Mouse (Mus musculus) cerebellum, adult 2 months (tissue): ENCODE measurements around the gene Nap1l5. TPM values are rescaled to one million over a fixed set of nuclear protein-coding genes. Genes with fewer than 3 reads are reported as not detected.

Source experiments
- DNase-seq, 2 experiments: peaks; one replicate each; pipeline ENCODE4 v3.0.0; 2021
- H3K27ac ChIP-seq: fragments of 200-500 bp; 2 replicates; pipeline ENCODE4 v1.5.1; 2012; ENCODE audit warnings: low read length, control low read depth, inconsistent platforms; ENCODE audit not compliant: insufficient read depth
- H3K27me3 ChIP-seq: fragments of 200-500 bp; 2 replicates; pipeline ENCODE4 v1.6.1; 2012; ENCODE audit warnings: inconsistent platforms, mild to moderate bottlenecking, low read length, moderate library complexity; ENCODE audit not compliant: control insufficient read depth, insufficient read depth
- H3K4me1 ChIP-seq: fragments of 200-500 bp; 2 replicates; pipeline ENCODE4 v1.6.1; 2011; ENCODE audit warnings: low read length; ENCODE audit not compliant: control insufficient read depth, insufficient read depth
- H3K4me3 ChIP-seq: fragments of 200-500 bp; replicated peaks from 2 replicates; pipeline ENCODE3; 2011; ENCODE audit warnings: mild to moderate bottlenecking, low read depth, low read length, control low read depth; ENCODE audit not compliant: insufficient read depth
- CTCF ChIP-seq: fragments of 200-500 bp; IDR thresholded peaks from 2 replicates; pipeline ENCODE4 v1.5.1; 2011; ENCODE audit warnings: low read depth, mild to moderate bottlenecking, control low read depth, low read length, moderate library complexity, borderline replicate concordance; ENCODE audit not compliant: insufficient read depth
- POLR2A ChIP-seq: fragments of 200-500 bp; IDR thresholded peaks from 2 replicates; pipeline ENCODE4 v1.6.1; 2011; ENCODE audit warnings: low read length, control low read depth, borderline replicate concordance; ENCODE audit not compliant: insufficient read depth
- WGBS: fragments of 180-500 bp; shearing (Covaris S2); methylation state at CpG from one replicate; pipeline ENCODE4 v1.1.7; 2018; 5-methylcytosine and 5-hydroxymethylcytosine counted together
- polyA plus RNA-seq: library from polyadenylated mRNA; depleted of rRNA; stranded (reverse); fragments of >200 nt; gene quantifications from 2 replicates; pipeline ENCODE4 v1.2.3, GENCODE M21; 2012; rRNA removed

Gene Nap1l5
- polyA plus RNA-seq, 1 experiment, result 689 TPM

DNA sequence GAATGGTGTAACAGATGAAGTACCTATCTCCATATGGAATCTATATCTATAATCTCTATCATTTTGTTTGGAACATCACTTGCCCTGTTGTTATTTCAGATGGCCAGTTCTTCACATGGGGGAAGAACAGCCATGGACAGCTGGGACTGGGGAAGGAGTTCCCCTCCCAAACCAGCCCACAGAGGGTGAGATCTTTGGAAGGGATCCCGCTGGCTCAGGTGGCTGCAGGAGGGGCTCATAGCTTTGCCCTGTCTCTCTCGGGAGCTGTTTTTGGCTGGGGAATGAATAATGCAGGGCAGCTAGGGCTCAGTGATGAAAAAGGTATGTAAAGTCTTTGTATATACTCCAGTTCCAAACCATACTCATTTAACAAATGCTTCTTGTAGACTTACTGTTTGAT is 50.4 kb downstream of the Nap1l5 start:
- WGBS, result 17% methylated on average over 2 of the region's 2 CpGs
- no peak overlapping the region for H3K27ac ChIP-seq
- H3K4me3 ChIP-seq, result no peak overlapping the region
- no peaks in the 10 kb centered on the region for H3K27me3 ChIP-seq
- peak in 1 of 2 experiments; percentile 43 for DNase-seq
- no peak for TF ChIP-seq CTCF
- TF ChIP-seq POLR2A, result no peak
- H3K4me1 ChIP-seq, result no peaks in the 10 kb centered on the region; the same call in none of the 2 replicates

DNA sequence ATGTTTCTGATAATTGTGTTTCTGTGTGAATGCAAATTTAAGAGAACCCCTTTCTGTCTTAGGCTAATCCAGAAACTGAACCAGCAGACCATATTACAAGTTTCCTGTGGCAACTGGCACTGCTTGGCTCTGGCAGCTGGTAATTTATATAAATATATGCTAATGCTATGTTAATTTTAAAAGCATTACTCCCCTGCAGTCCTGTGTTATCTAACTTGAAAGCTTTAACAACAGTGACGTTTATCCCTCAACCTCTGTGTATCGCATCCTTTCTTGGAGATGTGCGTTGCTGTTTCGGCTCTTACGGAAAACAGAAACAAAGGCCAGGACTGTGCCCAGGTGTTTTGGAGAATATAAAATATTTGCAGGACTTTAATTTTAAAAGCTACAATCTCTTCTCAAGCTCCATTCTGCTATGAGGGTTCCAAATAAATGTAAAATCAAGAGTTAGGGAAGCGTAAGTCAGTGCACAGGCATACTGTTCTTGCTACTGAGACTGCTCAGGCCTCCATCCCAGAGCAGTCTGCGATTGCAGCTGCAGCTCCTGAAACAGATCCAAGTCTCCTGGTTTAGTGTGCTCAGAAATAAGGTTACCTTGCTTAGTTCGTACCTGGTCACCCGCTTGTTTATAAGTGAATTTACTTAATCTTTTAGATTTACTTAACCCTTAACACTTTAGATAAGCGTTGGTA is 51.1 kb downstream of the Nap1l5 start:
- DNase-seq, result no peak
- Histone ChIP-seq H3K4me3 (no peak overlapping the region), H3K4me1 (no peaks in the 10 kb centered on the region; the same call in none of the 2 replicates), H3K27me3 (no peaks in the 10 kb centered on the region), H3K27ac (no peak overlapping the region)
- 78% methylated on average over 10 of the region's 10 CpGs for WGBS
- no peak for TF ChIP-seq POLR2A
- no peak for TF ChIP-seq CTCF

Other genes with a start within 250 kb of the Nap1l5 start
- 113 and 133 TPM in 2 replicates for gene Herc3, start 75.6 kb downstream of the Nap1l5 start, polyA plus RNA-seq
- gene Fam13a, start 117.5 kb upstream of the Nap1l5 start, polyA plus RNA-seq, result 23.4 and 23.5 TPM in 2 replicates